Mouse (Mus musculus) hindbrain, embryonic 16.5 days (tissue): ENCODE results near the gene Wnt5a. TPM values are rescaled to one million over a fixed set of nuclear protein-coding genes. Genes with fewer than 3 reads are reported as not detected.

Experiments used
- ATAC-seq: fragments of 200-750 bp; cut with Nextera tagmentation; 2 replicates; pipeline ENCODE4 v1.8.0; 2017; ENCODE audit warnings: moderate TSS enrichment, moderate library complexity
- H3K27ac ChIP-seq: fragments of 300-500 bp; sonication (generic); 2 replicates; pipeline ENCODE4 v1.5.1; 2014; ENCODE audit warnings: low read depth, mild to moderate bottlenecking, control low read depth, low read length, moderate library complexity
- H3K27me3 ChIP-seq: fragments of 300-500 bp; sonication (generic); replicated peaks from 2 replicates; pipeline ENCODE4 v1.6.1; 2014; ENCODE audit warnings: low read length; ENCODE audit not compliant: control insufficient read depth, insufficient read depth
- H3K36me3 ChIP-seq: fragments of 300-500 bp; sonication (generic); 2 replicates; pipeline ENCODE4 v1.6.1; 2014; ENCODE audit warnings: mild to moderate bottlenecking, low read length, moderate library complexity, mixed read lengths; ENCODE audit not compliant: control insufficient read depth, insufficient read depth
- H3K4me1 ChIP-seq: fragments of 300-500 bp; sonication (generic); 2 replicates; pipeline ENCODE4 v1.6.1; 2014; ENCODE audit warnings: low read depth, low read length; ENCODE audit not compliant: control insufficient read depth, insufficient read depth
- H3K4me2 ChIP-seq: fragments of 300-500 bp; sonication (generic); 2 replicates; pipeline ENCODE4 v1.6.1; 2014; ENCODE audit warnings: mild to moderate bottlenecking, low read length, control low read depth, moderate library complexity
- H3K4me3 ChIP-seq: fragments of 300-500 bp; sonication (generic); 2 replicates; pipeline ENCODE4 v1.5.1; 2014; ENCODE audit warnings: mild to moderate bottlenecking, low read length, control low read depth, moderate library complexity
- H3K9ac ChIP-seq: fragments of 300-500 bp; sonication (generic); 2 replicates; pipeline ENCODE4 v1.6.1; 2014; ENCODE audit warnings: low read depth, mild to moderate bottlenecking, control low read depth, low read length, moderate library complexity
- H3K9me3 ChIP-seq: fragments of 300-500 bp; sonication (generic); 2 replicates; pipeline ENCODE4 v1.6.1; 2014; ENCODE audit warnings: mild to moderate bottlenecking, low read length, moderate library complexity; ENCODE audit not compliant: control insufficient read depth
- WGBS: fragments of 180-500 bp; shearing (Covaris S2); extraction: QIAGEN DNeasy Blood & Tissue Kit; methylation state at CpG from one replicate; pipeline ENCODE4 v1.1.7; 2014; 5-methylcytosine and 5-hydroxymethylcytosine counted together
- polyA plus RNA-seq: library from polyadenylated mRNA; unstranded; fragments of >200 nt; fragmentation: Nextera tagmentation; extraction: Ambion mirVana; gene quantifications from 2 replicates; pipeline ENCODE4 v1.2.1, GENCODE M21; 2015

The Wnt5a gene
- polyA plus RNA-seq = 17.8 and 24.2 TPM in 2 replicates

GRCm38 (mm10) chr14:28504101-28505050 is at the start of gene Wnt5a:
Wnt5a (plus strand) TSS chr14:28504750.
- Histone ChIP-seq H3K4me1 (peaks cover 24% of the 10 kb centered on the region), H3K36me3 (no peaks in the 10 kb centered on the region), H3K27ac (peak within 1 kb of the TSS; percentile 82), H3K4me3 (peak within 1 kb of the TSS; percentile 51), H3K9ac (peak within 1 kb of the TSS; percentile 77), H3K27me3 (no peaks in the 10 kb centered on the region; the same call in 1 of the 2 replicates), H3K9me3 (no peaks in the 10 kb centered on the region), H3K4me2 (peak within 1 kb of the TSS; percentile 69)
- 0 out of 2 replicates have a peak, but pooled peaks have one; percentile 53 for ATAC-seq
- WGBS = 3% methylated on average over 49 of the region's 53 CpGs

DNA sequence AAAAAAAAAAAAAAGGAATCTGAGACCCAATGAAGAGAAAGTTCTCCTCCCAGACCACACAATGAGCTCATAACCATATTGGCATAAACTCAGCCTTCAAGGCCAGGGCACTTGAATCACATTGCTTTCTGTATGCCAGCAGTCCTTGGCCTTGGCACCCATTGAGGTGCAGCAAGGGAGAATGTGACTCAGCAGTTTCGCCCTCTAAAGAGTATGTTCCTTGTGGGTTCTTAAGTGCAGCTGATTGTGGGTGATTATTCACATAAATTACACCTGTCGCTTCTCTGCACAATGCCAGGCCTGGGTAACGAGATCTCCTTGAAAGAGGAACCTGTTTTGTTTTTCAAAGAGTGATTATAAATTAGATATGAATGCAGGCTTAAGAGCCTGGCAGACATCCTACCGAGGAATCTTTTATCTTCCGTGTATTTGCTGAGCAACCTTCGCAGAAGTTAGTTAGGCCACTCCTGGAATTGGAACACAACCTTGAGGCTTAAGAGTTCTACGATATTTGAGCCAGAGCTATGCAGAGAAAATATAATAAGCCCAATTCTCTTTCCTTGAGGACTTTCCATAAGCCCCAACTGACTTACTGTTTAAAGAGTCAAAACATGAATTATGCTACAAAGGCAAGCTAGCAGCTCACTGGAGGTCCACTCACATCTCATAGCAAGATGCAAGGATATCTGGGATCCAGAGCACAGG is 48.0 kb upstream of the Wnt5a start:
- no peaks in the 10 kb centered on the region for H3K4me1 ChIP-seq
- no peak overlapping the region for H3K4me2 ChIP-seq
- H3K27me3 ChIP-seq = peaks cover 3% of the 10 kb centered on the region; the same call in 1 of the 2 replicates
- WGBS = 78% methylated on average over 7 of the region's 7 CpGs
- H3K4me3 ChIP-seq = no peak overlapping the region
- H3K9ac ChIP-seq = no peak overlapping the region
- ATAC-seq = no peak
- H3K9me3 ChIP-seq = no peaks in the 10 kb centered on the region
- no peak overlapping the region for H3K27ac ChIP-seq
- H3K36me3 ChIP-seq = no peaks in the 10 kb centered on the region

- no peak overlapping the region for H3K27ac ChIP-seq
- no peaks in the 10 kb centered on the region for H3K4me1 ChIP-seq
- 83% methylated on average over 3 of the region's 3 CpGs for WGBS
- H3K9ac ChIP-seq = no peak overlapping the region
- H3K4me3 ChIP-seq = no peak overlapping the region
- no peak for ATAC-seq
- H3K4me2 ChIP-seq = no peak overlapping the region
- H3K36me3 ChIP-seq = no peaks in the 10 kb centered on the region
- H3K27me3 ChIP-seq = peaks cover 3% of the 10 kb centered on the region; the same call in 1 of the 2 replicates
- no peaks in the 10 kb centered on the region for H3K9me3 ChIP-seq
Observed at GRCm38 (mm10) chr14:28457428-28457827, 47.1 kb upstream of the Wnt5a start.

DNA sequence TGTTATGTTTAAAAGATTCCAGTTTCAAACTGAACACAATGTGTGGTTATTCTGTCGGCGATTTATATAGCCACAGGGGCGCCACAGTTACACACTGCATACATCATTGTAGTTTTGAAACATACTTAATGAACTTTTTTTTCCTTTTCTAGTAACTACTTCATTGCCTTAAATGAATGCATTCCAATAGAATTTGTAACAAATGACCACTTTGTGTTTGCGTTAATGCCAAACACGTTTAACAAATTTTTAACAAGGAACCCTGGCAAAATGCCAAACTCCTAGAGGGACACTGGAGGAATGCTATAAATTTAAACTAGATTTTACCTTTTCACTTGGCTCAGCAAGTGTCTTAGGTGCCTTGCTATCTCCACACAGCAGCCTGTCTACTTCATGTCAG is 36.6 kb upstream of the Wnt5a start:
- no peak overlapping the region for H3K4me3 ChIP-seq
- H3K4me1 ChIP-seq = no peaks in the 10 kb centered on the region; the same call in 1 of the 2 replicates
- no peak overlapping the region for H3K27ac ChIP-seq
- H3K27me3 ChIP-seq = no peaks in the 10 kb centered on the region
- 45% methylated on average over 5 of the region's 5 CpGs for WGBS
- no peak overlapping the region for H3K9ac ChIP-seq
- H3K9me3 ChIP-seq = no peaks in the 10 kb centered on the region
- no peak overlapping the region for H3K4me2 ChIP-seq
- no peak for ATAC-seq
- no peaks in the 10 kb centered on the region for H3K36me3 ChIP-seq

DNA sequence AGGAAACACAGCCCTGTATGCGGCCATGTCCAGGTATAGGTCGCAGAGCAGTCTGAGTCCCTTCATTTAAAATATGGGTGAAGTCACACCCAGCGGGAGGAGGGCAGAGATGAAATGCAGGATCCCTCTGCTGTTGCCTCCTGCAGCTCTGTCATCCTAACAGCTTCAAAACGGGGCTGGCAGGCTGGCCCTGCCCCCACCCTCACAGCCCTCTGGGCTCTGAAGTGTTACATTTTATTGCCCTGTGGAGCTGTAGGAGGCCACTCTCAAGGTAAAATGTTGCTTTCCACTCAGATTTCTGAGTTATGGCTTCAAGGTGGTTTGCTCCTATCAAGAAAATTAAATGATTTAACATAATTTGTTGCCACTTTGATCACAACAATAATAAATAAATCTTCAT is 34.9 kb upstream of the Wnt5a start:
- no peak overlapping the region for H3K9ac ChIP-seq
- H3K4me2 ChIP-seq = no peak overlapping the region
- 39% methylated on average over 4 of the region's 4 CpGs for WGBS
- H3K27ac ChIP-seq = no peak overlapping the region
- H3K9me3 ChIP-seq = no peaks in the 10 kb centered on the region
- no peaks in the 10 kb centered on the region for H3K36me3 ChIP-seq
- no peaks in the 10 kb centered on the region for H3K27me3 ChIP-seq
- ATAC-seq = no peak
- H3K4me3 ChIP-seq = no peak overlapping the region
- H3K4me1 ChIP-seq = no peaks in the 10 kb centered on the region; the same call in 1 of the 2 replicates

DNA sequence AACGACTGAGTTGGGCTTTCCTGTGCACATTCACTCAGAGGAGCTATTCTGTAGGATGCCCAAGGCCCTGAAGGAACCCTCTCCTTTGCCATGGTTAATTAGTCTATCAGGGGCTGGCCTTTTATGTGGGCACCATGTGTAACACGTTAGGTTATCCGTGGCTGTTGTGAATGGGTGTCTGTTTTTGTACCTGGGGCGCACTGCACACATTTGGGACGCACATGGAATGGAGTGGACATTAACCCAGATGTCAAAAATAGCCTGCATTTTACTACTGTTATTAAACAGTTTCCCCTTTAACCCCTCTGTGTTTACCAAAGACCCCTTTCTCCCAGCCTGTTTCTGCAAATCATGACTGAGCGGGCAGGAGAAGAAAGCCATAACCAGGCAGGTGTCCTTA is 34.3 kb upstream of the Wnt5a start:
- no peak overlapping the region for H3K27ac ChIP-seq

GRCm38 (mm10) chr14:28475012-28475411 is 29.5 kb upstream of the Wnt5a start:
- no peak overlapping the region for H3K9ac ChIP-seq
- no peak overlapping the region for H3K4me3 ChIP-seq
- no peaks in the 10 kb centered on the region for H3K36me3 ChIP-seq
- peak; percentile 58; the same call in 1 of the 2 replicates for ATAC-seq
- H3K27ac ChIP-seq = no peak overlapping the region
- WGBS = 20% methylated on average over 3 of the region's 3 CpGs
- no peak overlapping the region for H3K4me2 ChIP-seq
- peaks cover 3% of the 10 kb centered on the region; the same call in 1 of the 2 replicates for H3K4me1 ChIP-seq
- no peaks in the 10 kb centered on the region for H3K9me3 ChIP-seq
- no peaks in the 10 kb centered on the region for H3K27me3 ChIP-seq

More for the DNA sequence above, 34.3 kb upstream of the Wnt5a start:
- Histone ChIP-seq H3K4me2 (no peak overlapping the region), H3K9me3 (no peaks in the 10 kb centered on the region), H3K4me3 (no peak overlapping the region), H3K36me3 (no peaks in the 10 kb centered on the region), H3K9ac (no peak overlapping the region), H3K27me3 (no peaks in the 10 kb centered on the region), H3K4me1 (no peaks in the 10 kb centered on the region; the same call in 1 of the 2 replicates)
- ATAC-seq = no peak
- 72% methylated on average over 6 of the region's 6 CpGs for WGBS

DNA sequence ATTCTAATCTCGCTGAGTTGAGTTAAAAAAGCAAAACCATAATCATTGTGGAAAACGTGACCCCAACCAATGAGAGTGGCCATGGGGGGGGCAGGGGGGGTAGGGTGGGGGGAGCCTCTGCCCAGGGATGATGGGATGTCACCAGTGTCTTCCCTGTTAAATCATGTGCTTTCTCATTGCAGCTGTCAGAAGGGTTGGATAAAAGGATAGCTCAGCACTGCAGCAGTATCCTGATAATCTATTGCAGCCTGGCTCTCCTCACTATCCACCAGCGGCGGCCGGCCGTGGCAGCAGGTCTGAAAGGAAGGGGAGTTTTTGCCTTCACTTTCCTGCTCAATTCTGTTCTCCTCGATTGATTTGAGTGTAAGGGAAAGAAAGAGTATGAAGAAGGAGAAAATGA is 29.1 kb upstream of the Wnt5a start:
- Histone ChIP-seq H3K9me3 (no peaks in the 10 kb centered on the region), H3K9ac (no peak overlapping the region), H3K4me1 (peaks cover 3% of the 10 kb centered on the region; the same call in 1 of the 2 replicates), H3K27me3 (no peaks in the 10 kb centered on the region), H3K27ac (peak overlapping the region; percentile 26; the same call in 1 of the 2 replicates), H3K36me3 (no peaks in the 10 kb centered on the region), H3K4me3 (no peak overlapping the region), H3K4me2 (peak overlapping the region; percentile 9; the same call in 1 of the 2 replicates)
- peak; percentile 40; the same call in 1 of the 2 replicates for ATAC-seq
- 20% methylated on average over 7 of the region's 7 CpGs for WGBS

- H3K4me1 ChIP-seq = peaks cover 3% of the 10 kb centered on the region; the same call in 1 of the 2 replicates
- WGBS = 65% methylated on average over 3 of the region's 3 CpGs
- no peaks in the 10 kb centered on the region for H3K9me3 ChIP-seq
- H3K36me3 ChIP-seq = no peaks in the 10 kb centered on the region
- no peak overlapping the region for H3K4me3 ChIP-seq
- H3K27ac ChIP-seq = no peak overlapping the region
- no peak overlapping the region for H3K9ac ChIP-seq
- no peaks in the 10 kb centered on the region for H3K27me3 ChIP-seq
- ATAC-seq = no peak
- H3K4me2 ChIP-seq = no peak overlapping the region
Observed at GRCm38 (mm10) chr14:28476746-28477145, 27.8 kb upstream of the Wnt5a start.
